Comparison of ENCODE assay signal across 20 mouse cellular contexts in the genomic region with DNA sequence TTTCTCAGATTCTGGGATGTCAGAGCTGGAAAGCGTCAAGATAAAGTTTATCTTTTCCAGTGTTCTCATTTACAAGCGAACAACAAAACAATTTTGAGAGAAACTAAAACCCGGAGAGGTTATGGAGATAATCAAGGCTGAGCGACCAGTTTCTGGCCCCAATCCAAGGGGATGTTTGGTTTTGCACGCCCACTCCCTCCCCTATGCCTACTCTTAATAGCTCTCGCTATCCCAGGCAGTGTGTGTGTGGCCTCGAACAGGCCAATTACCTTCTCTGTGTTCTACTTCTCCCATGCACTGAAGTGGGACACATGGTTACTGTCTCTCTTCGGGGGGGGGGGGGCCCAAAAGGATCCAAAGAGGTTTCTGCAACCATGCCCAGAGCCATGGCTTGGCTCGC.
DNase-seq lines count a peak whose midpoint lies in the region; ATAC-seq lines count a peak whose summit lies in the region.
"Had no signal": no experiment of that assay in that cellular context is flagged by ENCODE, and none has a peak within 500 bp of the region (broad histone marks: within the 10 kb centered on the region; RNA-seq: fewer than 3 reads in every experiment).

No protein-coding gene starts in this region.

- H3K27me3 ChIP-seq in forebrain, embryonic 12.5 days: 0 out of 2 replicates have a peak, but pooled peaks cover 5% of the 10 kb centered on the region
- no peaks in the 10 kb centered on the region for H3K27me3 ChIP-seq in forebrain, embryonic 15.5 days
- no peaks in the 10 kb centered on the region for H3K27me3 ChIP-seq in hindbrain, embryonic 12.5 days
- no peaks in the 10 kb centered on the region for H3K27me3 ChIP-seq in hindbrain, embryonic 11.5 days (ENCODE audit: control insufficient read depth, insufficient read depth, low read length)
- H3K27me3 ChIP-seq in midbrain, embryonic 12.5 days: no peaks in the 10 kb centered on the region
- H3K27me3 ChIP-seq in midbrain, embryonic 15.5 days (replicated peaks): no peaks in the 10 kb centered on the region
- no peaks in the 10 kb centered on the region for H3K27me3 ChIP-seq in midbrain, embryonic 13.5 days
- H3K27me3 ChIP-seq: hindbrain, embryonic 15.5 days; neural tube, embryonic 12.5 days had no signal

- no peak; the same call in 1 of the 2 replicates for ATAC-seq in forebrain, embryonic 12.5 days (ENCODE audit: low FRiP score)
- ATAC-seq in forebrain, embryonic 15.5 days (replicated peaks): no peak
- no peak for ATAC-seq in hindbrain, embryonic 12.5 days (ENCODE audit: low FRiP score)
- ATAC-seq in hindbrain, embryonic 11.5 days (ENCODE audit: low FRiP score): no peak
- ATAC-seq in midbrain, embryonic 12.5 days (ENCODE audit: low FRiP score, low read depth): no peak
- no peak for ATAC-seq in midbrain, embryonic 15.5 days (replicated peaks)
- no peak; the same call in 1 of the 2 replicates for ATAC-seq in midbrain, embryonic 13.5 days
- ATAC-seq in frontal cortex, adult (ENCODE audit: low TSS enrichment): no peak
- ATAC-seq: activated CD4-positive, CD25-positive, alpha-beta regulatory T cell, adult 4 months had no signal

- H3K4me1 ChIP-seq in forebrain, embryonic 12.5 days: peaks cover 35% of the 10 kb centered on the region
- peaks cover 39% of the 10 kb centered on the region for H3K4me1 ChIP-seq in forebrain, embryonic 15.5 days
- peaks cover 37% of the 10 kb centered on the region for H3K4me1 ChIP-seq in hindbrain, embryonic 12.5 days
- no peaks in the 10 kb centered on the region for H3K4me1 ChIP-seq in hindbrain, embryonic 11.5 days (replicated peaks; ENCODE audit: control insufficient read depth, insufficient read depth, low read length)
- H3K4me1 ChIP-seq in midbrain, embryonic 12.5 days: peaks cover 26% of the 10 kb centered on the region
- H3K4me1 ChIP-seq in midbrain, embryonic 15.5 days: peaks cover 18% of the 10 kb centered on the region
- peaks cover 22% of the 10 kb centered on the region for H3K4me1 ChIP-seq in midbrain, embryonic 13.5 days (replicated peaks)

- H3K4me2 ChIP-seq in forebrain, embryonic 12.5 days: 0 out of 2 replicates have a peak overlapping the region, but pooled peaks have one; percentile 8
- H3K4me2 ChIP-seq in forebrain, embryonic 15.5 days (replicated peaks): no peak overlapping the region
- H3K4me2 ChIP-seq in hindbrain, embryonic 12.5 days (replicated peaks): no peak overlapping the region
- no peak overlapping the region for H3K4me2 ChIP-seq in hindbrain, embryonic 11.5 days (replicated peaks; ENCODE audit: low read depth, low read length)
- H3K4me2 ChIP-seq in midbrain, embryonic 12.5 days (replicated peaks): no peak overlapping the region
- H3K4me2 ChIP-seq in midbrain, embryonic 15.5 days: no peak overlapping the region
- H3K4me2 ChIP-seq in midbrain, embryonic 13.5 days (replicated peaks): no peak overlapping the region
- H3K4me2 ChIP-seq: hindbrain, embryonic 15.5 days; neural tube, embryonic 12.5 days had no signal

- 53% methylated on average over 9 of the region's 9 CpGs for WGBS in forebrain, embryonic 12.5 days
- 32% methylated on average over 9 of the region's 9 CpGs for WGBS in forebrain, embryonic 15.5 days
- WGBS in hindbrain, embryonic 12.5 days: 63% methylated on average over 9 of the region's 9 CpGs
- WGBS in hindbrain, embryonic 11.5 days: 69% methylated on average over 9 of the region's 9 CpGs
- 72% methylated on average over 9 of the region's 9 CpGs for WGBS in midbrain, embryonic 12.5 days
- 56% methylated on average over 9 of the region's 9 CpGs for WGBS in midbrain, embryonic 15.5 days
- WGBS in midbrain, embryonic 13.5 days: 63% methylated on average over 9 of the region's 9 CpGs

- no peak overlapping the region for H3K9ac ChIP-seq in forebrain, embryonic 12.5 days
- no peak overlapping the region for H3K9ac ChIP-seq in forebrain, embryonic 15.5 days (replicated peaks)
- no peak overlapping the region for H3K9ac ChIP-seq in hindbrain, embryonic 12.5 days
- no peak overlapping the region for H3K9ac ChIP-seq in hindbrain, embryonic 11.5 days (ENCODE audit: low read depth, low read length)
- no peak overlapping the region for H3K9ac ChIP-seq in midbrain, embryonic 12.5 days (replicated peaks)
- H3K9ac ChIP-seq in midbrain, embryonic 15.5 days: no peak overlapping the region
- no peak overlapping the region for H3K9ac ChIP-seq in midbrain, embryonic 13.5 days (replicated peaks)
- H3K9ac ChIP-seq: hindbrain, embryonic 15.5 days; neural tube, embryonic 12.5 days had no signal

- no peaks in the 10 kb centered on the region for H3K9me3 ChIP-seq in forebrain, embryonic 12.5 days
- no peaks in the 10 kb centered on the region for H3K9me3 ChIP-seq in forebrain, embryonic 15.5 days
- no peaks in the 10 kb centered on the region for H3K9me3 ChIP-seq in hindbrain, embryonic 12.5 days (replicated peaks)
- no peaks in the 10 kb centered on the region for H3K9me3 ChIP-seq in hindbrain, embryonic 11.5 days (ENCODE audit: control insufficient read depth, low read length)
- no peaks in the 10 kb centered on the region for H3K9me3 ChIP-seq in midbrain, embryonic 12.5 days
- no peaks in the 10 kb centered on the region for H3K9me3 ChIP-seq in midbrain, embryonic 15.5 days
- H3K9me3 ChIP-seq in midbrain, embryonic 13.5 days: peaks cover 3% of the 10 kb centered on the region; the same call in 1 of the 2 replicates
- H3K9me3 ChIP-seq: hindbrain, embryonic 15.5 days; neural tube, embryonic 12.5 days had no signal

- no peaks in the 10 kb centered on the region for H3K36me3 ChIP-seq in forebrain, embryonic 12.5 days (replicated peaks)
- H3K36me3 ChIP-seq in forebrain, embryonic 15.5 days: no peaks in the 10 kb centered on the region
- no peaks in the 10 kb centered on the region for H3K36me3 ChIP-seq in hindbrain, embryonic 12.5 days
- no peaks in the 10 kb centered on the region for H3K36me3 ChIP-seq in hindbrain, embryonic 11.5 days (ENCODE audit: control insufficient read depth, insufficient read depth, low read length)
- H3K36me3 ChIP-seq in midbrain, embryonic 12.5 days: no peaks in the 10 kb centered on the region
- H3K36me3 ChIP-seq in midbrain, embryonic 15.5 days (replicated peaks): no peaks in the 10 kb centered on the region
- no peaks in the 10 kb centered on the region for H3K36me3 ChIP-seq in midbrain, embryonic 13.5 days
- H3K36me3 ChIP-seq: forebrain, embryonic 10.5 days; hindbrain, embryonic 15.5 days; neural tube, embryonic 12.5 days had no signal

- DNase-seq in hindbrain, embryonic 11.5 days (ENCODE audit: low spot score): no peak
- DNase-seq: adrenal gland, postnatal 36 days; cerebellum, adult 9-11 months; gastrocnemius, adult 2 months; heart, adult 11 months; kidney, adult 18-20 months; kidney, postnatal 14 days; lung, postnatal 10 days; thymus, postnatal 25 days had no signal

- no peak overlapping the region for H3K4me3 ChIP-seq in forebrain, embryonic 12.5 days (replicated peaks)
- no peak overlapping the region for H3K4me3 ChIP-seq in forebrain, embryonic 15.5 days
- no peak overlapping the region for H3K4me3 ChIP-seq in hindbrain, embryonic 12.5 days
- no peak overlapping the region for H3K4me3 ChIP-seq in hindbrain, embryonic 11.5 days (ENCODE audit: low read depth, low read length)
- no peak overlapping the region for H3K4me3 ChIP-seq in midbrain, embryonic 12.5 days
- no peak overlapping the region for H3K4me3 ChIP-seq in midbrain, embryonic 15.5 days
- no peak overlapping the region for H3K4me3 ChIP-seq in midbrain, embryonic 13.5 days (replicated peaks)
- H3K4me3 ChIP-seq: forebrain, embryonic 10.5 days; gastrocnemius, adult 2 months; hindbrain, embryonic 15.5 days; neural tube, embryonic 12.5 days had no signal

- 0 out of 2 replicates have a peak overlapping the region, but pooled peaks have one; percentile 8 for H3K27ac ChIP-seq in forebrain, embryonic 12.5 days
- no peak overlapping the region for H3K27ac ChIP-seq in forebrain, embryonic 15.5 days (replicated peaks)
- peak overlapping the region; percentile 62; the same call in 1 of the 2 replicates for H3K27ac ChIP-seq in hindbrain, embryonic 12.5 days
- H3K27ac ChIP-seq in hindbrain, embryonic 11.5 days (ENCODE audit: low read depth, low read length): no peak overlapping the region
- peak overlapping the region; percentile 46; the same call in 1 of the 2 replicates for H3K27ac ChIP-seq in midbrain, embryonic 12.5 days (replicated peaks)
- no peak overlapping the region for H3K27ac ChIP-seq in midbrain, embryonic 15.5 days
- H3K27ac ChIP-seq in midbrain, embryonic 13.5 days: 0 out of 2 replicates have a peak overlapping the region, but pooled peaks have one; percentile 0
- H3K27ac ChIP-seq: forebrain, embryonic 10.5 days; gastrocnemius, adult 2 months; hindbrain, embryonic 15.5 days; neural tube, embryonic 12.5 days had no signal

Comparison
In these comparisons a context has a peak if more than half of its experiments do, and no peak if none do; other contexts are left out.
1. H3K27ac ChIP-seq: peak in forebrain, embryonic 12.5 days (single experiment), hindbrain, embryonic 12.5 days (single experiment), midbrain, embryonic 12.5 days (single experiment) and midbrain, embryonic 13.5 days (single experiment); none in forebrain, embryonic 15.5 days (single experiment), hindbrain, embryonic 11.5 days (single experiment) and midbrain, embryonic 15.5 days (single experiment).